Mouse (Mus musculus) forebrain, embryonic 13.5 days (tissue): ENCODE results near the gene Fut8. TPM values are rescaled to one million over a fixed set of nuclear protein-coding genes. Genes with fewer than 3 reads are reported as not detected.

Source experiments
- ATAC-seq: fragments of 200-750 bp; cut with Nextera tagmentation; 2 replicates; pipeline ENCODE4 v1.8.0; 2017
- H3K27ac ChIP-seq: fragments of 300-500 bp; sonication (generic); 2 replicates; pipeline ENCODE4 v1.5.1; 2015; ENCODE audit warnings: inconsistent platforms, mild to moderate bottlenecking, moderate library complexity
- H3K27me3 ChIP-seq: fragments of 300-500 bp; sonication (generic); 2 replicates; pipeline ENCODE4 v1.6.1; 2015; ENCODE audit warnings: mild to moderate bottlenecking, inconsistent platforms
- H3K36me3 ChIP-seq: fragments of 300-500 bp; sonication (generic); 2 replicates; pipeline ENCODE4 v1.6.1; 2015; ENCODE audit warnings: mild to moderate bottlenecking, inconsistent platforms; ENCODE audit not compliant: poor library complexity, severe bottlenecking
- H3K4me1 ChIP-seq: fragments of 300-500 bp; sonication (generic); 2 replicates; pipeline ENCODE4 v1.6.1; 2015; ENCODE audit warnings: inconsistent platforms
- H3K4me2 ChIP-seq: fragments of 300-500 bp; sonication (generic); 2 replicates; pipeline ENCODE4 v1.6.1; 2015; ENCODE audit warnings: inconsistent platforms, mild to moderate bottlenecking, moderate library complexity
- H3K4me3 ChIP-seq: fragments of 300-500 bp; sonication (generic); 2 replicates; pipeline ENCODE4 v1.5.1; 2015; ENCODE audit warnings: mild to moderate bottlenecking, inconsistent platforms
- H3K9ac ChIP-seq: fragments of 300-500 bp; sonication (generic); 2 replicates; pipeline ENCODE4 v1.6.1; 2015; ENCODE audit warnings: mild to moderate bottlenecking, inconsistent platforms
- H3K9me3 ChIP-seq: fragments of 300-500 bp; sonication (generic); replicated peaks from 2 replicates; pipeline ENCODE4 v1.6.1; 2016; ENCODE audit warnings: inconsistent platforms
- WGBS: fragments of 180-500 bp; shearing (Covaris S2); methylation state at CpG from one replicate; pipeline ENCODE4 v1.1.7; 2015; 5-methylcytosine and 5-hydroxymethylcytosine counted together
- polyA plus RNA-seq: library from polyadenylated mRNA; unstranded; fragments of >200 nt; fragmentation: Nextera tagmentation; extraction: Ambion mirVana; gene quantifications from 2 replicates; pipeline ENCODE4 v1.2.1, GENCODE M21; 2015

Gene Fut8
- polyA plus RNA-seq, 1 experiment from 2014 or later: 27.7 TPM

DNA sequence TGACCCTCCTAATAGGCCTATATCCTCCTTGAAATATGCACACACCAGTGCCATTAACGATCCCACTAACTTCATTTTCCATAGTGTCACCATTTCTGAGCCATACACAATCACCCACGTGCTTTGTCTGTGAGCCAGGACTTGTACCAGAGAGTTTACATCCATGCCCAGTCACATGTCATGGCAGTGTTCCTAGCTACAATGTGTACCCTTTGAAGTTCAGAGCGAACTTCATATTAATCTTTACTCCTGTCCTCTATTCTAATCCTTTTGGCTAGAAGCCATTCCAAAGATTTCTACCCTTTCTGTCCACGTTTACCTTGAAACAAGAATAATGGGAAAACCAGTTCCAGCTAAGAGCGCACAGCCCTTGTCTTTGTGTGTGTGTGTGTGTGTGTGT lies 31.1 kb upstream of the Fut8 start:
- no peaks in the 10 kb centered on the region for H3K4me1 ChIP-seq
- no peak overlapping the region for H3K4me2 ChIP-seq
- ATAC-seq: no peak
- H3K27ac ChIP-seq: no peak overlapping the region
- 80% methylated on average over 5 of the region's 5 CpGs for WGBS
- no peaks in the 10 kb centered on the region for H3K27me3 ChIP-seq
- no peak overlapping the region for H3K4me3 ChIP-seq
- H3K9ac ChIP-seq: no peak overlapping the region
- H3K9me3 ChIP-seq: no peaks in the 10 kb centered on the region
- H3K36me3 ChIP-seq: no peaks in the 10 kb centered on the region

DNA sequence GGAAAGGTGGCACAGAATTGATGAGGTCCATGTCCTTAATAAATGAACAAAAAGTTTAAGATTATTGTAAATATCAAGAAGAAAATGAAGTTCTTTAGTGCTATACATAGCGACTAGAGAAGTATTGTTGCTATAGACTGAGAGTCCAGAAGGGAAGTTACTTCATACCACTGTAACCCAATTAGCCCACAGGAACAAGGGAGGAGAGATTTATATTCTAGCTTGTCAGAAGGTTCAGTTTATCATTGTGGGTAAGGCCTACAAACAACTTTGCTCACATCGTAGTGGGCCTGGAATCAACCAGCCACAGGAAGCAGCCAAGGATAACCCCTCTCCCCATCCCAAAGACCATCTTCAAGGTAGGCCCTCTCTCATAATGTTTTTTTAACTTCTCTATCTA lies 29.9 kb upstream of the Fut8 start:
- no peak overlapping the region for H3K4me2 ChIP-seq
- H3K27ac ChIP-seq: no peak overlapping the region
- no peak overlapping the region for H3K9ac ChIP-seq
- H3K36me3 ChIP-seq: no peaks in the 10 kb centered on the region
- no peak for ATAC-seq
- WGBS: 95% methylated on average over 2 of the region's 2 CpGs
- H3K4me3 ChIP-seq: no peak overlapping the region
- no peaks in the 10 kb centered on the region for H3K4me1 ChIP-seq
- no peaks in the 10 kb centered on the region for H3K9me3 ChIP-seq
- no peaks in the 10 kb centered on the region for H3K27me3 ChIP-seq

DNA sequence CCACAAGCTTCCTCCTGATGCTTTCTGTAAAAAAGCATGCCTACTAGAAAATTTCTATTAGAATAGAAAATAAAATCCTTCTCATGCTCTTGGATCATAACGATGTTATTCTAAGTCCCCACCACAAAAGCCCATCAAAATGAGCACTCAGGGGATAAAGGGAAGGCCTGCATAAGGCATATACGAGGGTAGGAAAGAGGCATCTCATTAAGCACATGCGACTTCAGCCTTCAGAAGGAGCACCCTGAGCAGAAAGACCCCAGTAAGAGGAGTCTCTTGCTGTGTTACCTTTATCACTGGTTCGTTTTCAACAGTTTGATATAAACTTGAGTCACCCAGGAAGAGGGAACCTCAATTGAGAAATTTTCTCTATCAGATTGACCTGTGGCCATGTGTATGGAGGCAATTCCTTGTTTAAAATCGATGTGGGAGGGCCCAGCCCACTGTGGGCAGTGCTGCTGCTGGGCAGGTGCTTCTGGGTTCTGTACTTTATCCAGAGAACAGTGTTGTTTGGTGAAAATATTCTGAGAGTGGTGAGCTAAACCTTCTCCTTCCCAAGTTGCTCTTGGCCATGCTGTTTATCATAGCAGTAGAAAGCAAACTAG lies 29.2 kb upstream of the Fut8 start:
- Histone ChIP-seq H3K9ac (no peak overlapping the region), H3K4me2 (no peak overlapping the region), H3K4me1 (no peaks in the 10 kb centered on the region), H3K27me3 (no peaks in the 10 kb centered on the region), H3K9me3 (no peaks in the 10 kb centered on the region), H3K27ac (no peak overlapping the region), H3K36me3 (no peaks in the 10 kb centered on the region), H3K4me3 (no peak overlapping the region)
- WGBS: 67% methylated on average over 5 of the region's 5 CpGs
- no peak for ATAC-seq

DNA sequence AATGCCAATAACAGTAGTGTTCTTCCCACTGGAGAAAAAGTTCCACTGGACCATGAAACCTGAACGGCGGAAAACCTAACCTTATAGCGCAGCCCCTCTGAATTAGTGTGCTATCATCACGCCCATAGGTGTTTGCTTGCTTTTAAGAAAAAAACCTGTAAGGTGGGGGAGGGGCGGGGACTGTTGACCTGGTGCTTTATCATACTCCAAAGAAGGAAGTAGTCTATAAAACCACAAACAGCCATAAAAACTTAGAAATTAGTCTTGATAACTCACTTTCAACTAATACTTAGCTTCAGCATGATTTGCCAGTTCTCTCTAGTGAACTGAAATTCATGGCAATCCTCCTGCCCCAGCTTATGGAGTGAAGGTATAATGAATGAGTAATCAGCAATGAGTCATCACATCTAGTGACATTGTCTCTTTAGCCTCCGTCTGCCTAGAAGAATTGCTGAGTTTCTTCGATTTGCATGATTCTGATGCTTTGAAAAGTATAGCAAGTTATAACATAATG lies 26.2 kb upstream of the Fut8 start:
- Histone ChIP-seq H3K9me3 (no peaks in the 10 kb centered on the region), H3K4me3 (no peak overlapping the region), H3K27me3 (no peaks in the 10 kb centered on the region), H3K9ac (no peak overlapping the region), H3K36me3 (no peaks in the 10 kb centered on the region), H3K4me2 (no peak overlapping the region), H3K27ac (no peak overlapping the region), H3K4me1 (no peaks in the 10 kb centered on the region)
- 93% methylated on average over 7 of the region's 7 CpGs for WGBS
- ATAC-seq: no peak

DNA sequence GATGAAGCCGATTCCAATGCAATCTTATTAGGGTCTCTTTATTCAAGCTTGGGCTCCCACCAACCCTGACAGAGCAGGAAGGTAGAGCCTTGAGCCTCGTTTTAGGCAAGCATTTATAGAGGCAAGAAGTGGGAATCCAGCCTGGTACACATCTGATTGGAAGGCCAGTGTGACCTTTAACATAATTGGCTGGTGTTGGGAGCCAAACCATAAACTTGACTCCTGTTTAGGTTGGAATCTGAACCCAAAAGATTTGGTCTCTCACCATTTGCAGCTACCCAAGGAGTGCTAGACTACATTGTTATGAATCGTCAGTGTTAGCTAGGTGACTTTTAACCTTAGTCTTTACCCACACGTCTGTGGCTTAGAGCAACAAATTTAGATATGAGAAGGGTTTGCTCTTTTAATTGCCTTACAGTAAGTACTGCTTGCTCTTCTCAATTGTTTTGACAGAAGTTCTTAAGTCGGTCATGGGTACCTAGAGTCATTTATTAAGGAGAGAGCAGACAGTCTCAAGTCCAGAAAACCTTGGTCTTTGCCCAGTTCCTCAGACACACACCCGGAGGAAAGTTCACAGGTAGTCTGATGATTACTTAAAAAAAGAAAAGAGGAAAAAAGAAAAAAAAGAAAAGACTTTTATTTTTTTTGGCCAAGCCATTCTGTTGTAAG lies 23.9 kb upstream of the Fut8 start:
- Histone ChIP-seq H3K4me3 (no peak overlapping the region), H3K27ac (no peak overlapping the region), H3K4me2 (no peak overlapping the region), H3K4me1 (no peaks in the 10 kb centered on the region), H3K9ac (no peak overlapping the region), H3K36me3 (no peaks in the 10 kb centered on the region), H3K9me3 (no peaks in the 10 kb centered on the region), H3K27me3 (no peaks in the 10 kb centered on the region)
- no peak for ATAC-seq
- 77% methylated on average over 6 of the region's 6 CpGs for WGBS

DNA sequence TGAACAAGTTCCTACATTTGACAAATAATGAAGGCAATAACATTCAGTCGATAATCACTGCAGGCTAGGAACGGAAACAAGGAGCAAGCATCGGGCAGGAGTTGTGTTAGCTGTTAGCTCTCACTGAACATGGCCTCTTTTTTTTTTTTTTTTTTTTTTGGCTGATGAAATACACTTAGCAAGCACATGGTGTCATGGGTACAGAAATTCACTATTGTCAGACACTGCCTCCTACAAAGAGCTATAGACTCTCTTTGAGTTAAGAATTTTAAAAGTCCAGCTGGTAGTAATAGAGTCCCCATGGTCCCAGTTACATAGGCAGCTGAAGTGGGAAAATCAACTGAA lies 23.4 kb upstream of the Fut8 start:
- H3K9me3 ChIP-seq: no peaks in the 10 kb centered on the region
- no peak overlapping the region for H3K27ac ChIP-seq
- WGBS: 90% methylated on average over 3 of the region's 3 CpGs
- H3K4me3 ChIP-seq: no peak overlapping the region
- H3K4me2 ChIP-seq: no peak overlapping the region
- no peak for ATAC-seq
- no peaks in the 10 kb centered on the region for H3K27me3 ChIP-seq
- H3K4me1 ChIP-seq: no peaks in the 10 kb centered on the region
- H3K36me3 ChIP-seq: no peaks in the 10 kb centered on the region
- no peak overlapping the region for H3K9ac ChIP-seq

DNA sequence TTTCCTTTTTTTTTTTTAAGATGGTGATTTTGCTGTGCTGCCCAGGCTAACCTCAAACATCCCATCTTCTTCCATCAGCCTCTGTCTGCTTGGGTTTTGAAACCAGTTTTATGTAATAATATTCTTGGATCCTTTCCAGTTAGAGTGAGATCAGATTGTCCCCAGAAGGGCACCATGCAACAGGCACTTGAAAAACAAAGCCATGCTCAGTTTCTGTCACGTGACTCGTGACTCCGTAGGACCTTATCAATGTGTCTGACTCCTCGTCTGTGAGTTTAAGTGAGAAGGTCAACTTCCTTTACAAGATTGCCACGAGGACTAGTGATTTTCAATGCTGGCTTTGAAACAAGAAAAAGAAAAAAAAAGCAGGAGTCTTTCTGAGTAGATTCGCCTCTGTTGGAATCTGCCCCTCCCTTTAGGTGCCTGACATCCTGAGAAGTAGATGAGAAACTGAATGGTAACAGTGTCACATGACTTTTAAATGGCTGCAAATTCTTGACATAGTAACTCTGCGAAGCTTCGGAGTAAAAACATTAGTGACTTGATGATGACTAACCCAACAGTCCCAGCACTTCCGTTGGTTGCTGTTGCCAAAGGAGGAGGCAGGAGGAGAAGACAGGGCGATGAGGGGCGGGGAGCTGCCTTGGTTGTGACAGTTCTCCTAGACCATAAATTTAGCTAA lies 21.3 kb upstream of the Fut8 start:
- no peak overlapping the region for H3K4me2 ChIP-seq
- ATAC-seq: no peak
- no peak overlapping the region for H3K4me3 ChIP-seq
- H3K27me3 ChIP-seq: no peaks in the 10 kb centered on the region
- 84% methylated on average over 11 of the region's 11 CpGs for WGBS
- no peaks in the 10 kb centered on the region for H3K36me3 ChIP-seq
- H3K9me3 ChIP-seq: no peaks in the 10 kb centered on the region
- no peak overlapping the region for H3K27ac ChIP-seq
- no peak overlapping the region for H3K9ac ChIP-seq
- H3K4me1 ChIP-seq: no peaks in the 10 kb centered on the region

DNA sequence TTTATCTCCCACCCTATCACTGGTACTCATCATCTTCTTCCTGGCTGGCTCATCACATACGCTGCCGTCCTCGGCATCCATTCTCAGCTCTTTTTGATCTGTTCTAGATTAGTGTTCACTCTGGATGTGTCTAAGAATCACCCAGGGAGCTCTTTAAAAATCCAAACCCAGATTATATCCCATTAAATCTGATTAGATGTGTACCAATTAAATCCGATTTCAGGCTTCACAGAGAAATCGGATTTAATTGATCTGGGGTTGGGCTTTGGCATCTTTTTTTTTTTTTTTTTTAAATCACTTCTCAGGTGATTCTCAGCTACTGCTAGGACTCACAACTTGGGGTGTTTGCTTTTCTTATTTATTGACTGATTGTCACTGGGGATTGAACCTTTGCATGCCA lies 17.3 kb upstream of the Fut8 start:
- no peak overlapping the region for H3K4me3 ChIP-seq
- H3K27me3 ChIP-seq: no peaks in the 10 kb centered on the region
- whole genome bisulfite sequencing: 74% methylated on average over 5 of the region's 5 CpGs
- H3K9ac ChIP-seq: no peak overlapping the region
- no peak overlapping the region for H3K27ac ChIP-seq
- H3K36me3 ChIP-seq: no peaks in the 10 kb centered on the region
- no peak overlapping the region for H3K4me2 ChIP-seq
- ATAC-seq: no peak
- H3K9me3 ChIP-seq: no peaks in the 10 kb centered on the region
- no peaks in the 10 kb centered on the region for H3K4me1 ChIP-seq

DNA sequence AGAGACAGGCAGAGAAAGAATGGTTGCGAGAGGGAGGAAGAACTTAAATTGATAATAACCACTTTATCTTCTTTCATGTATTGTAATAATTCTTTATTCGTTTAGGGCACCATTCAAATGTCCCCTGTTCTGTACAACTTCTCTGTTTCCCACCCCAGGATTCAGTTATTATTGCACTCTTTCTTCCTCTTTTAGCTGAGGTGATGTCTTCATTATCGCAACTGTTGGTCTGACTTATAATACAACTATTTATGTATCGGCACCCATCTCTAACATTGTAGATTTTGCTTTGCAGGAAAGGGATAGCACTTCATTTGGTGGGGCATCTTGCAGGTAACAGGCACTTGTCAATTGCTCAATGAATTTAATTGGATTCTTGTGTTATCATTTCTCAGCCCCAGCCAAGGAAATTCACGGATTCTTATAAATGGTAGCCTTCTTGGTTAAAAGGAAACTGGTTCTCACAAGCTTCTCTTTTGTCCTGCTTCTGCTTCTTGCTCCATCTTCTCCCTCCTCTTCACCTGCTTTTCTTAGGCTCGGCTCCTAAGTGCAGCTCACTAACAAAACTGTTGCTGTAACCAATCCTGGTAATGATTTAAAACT lies 15.6 kb upstream of the Fut8 start:
- 88% methylated on average over 6 of the region's 6 CpGs for WGBS
- H3K27ac ChIP-seq: no peak overlapping the region
- H3K36me3 ChIP-seq: no peaks in the 10 kb centered on the region
- H3K9me3 ChIP-seq: no peaks in the 10 kb centered on the region
- H3K4me2 ChIP-seq: no peak overlapping the region
- no peak overlapping the region for H3K9ac ChIP-seq
- no peak overlapping the region for H3K4me3 ChIP-seq
- no peaks in the 10 kb centered on the region for H3K27me3 ChIP-seq
- ATAC-seq: no peak
- no peaks in the 10 kb centered on the region for H3K4me1 ChIP-seq

DNA sequence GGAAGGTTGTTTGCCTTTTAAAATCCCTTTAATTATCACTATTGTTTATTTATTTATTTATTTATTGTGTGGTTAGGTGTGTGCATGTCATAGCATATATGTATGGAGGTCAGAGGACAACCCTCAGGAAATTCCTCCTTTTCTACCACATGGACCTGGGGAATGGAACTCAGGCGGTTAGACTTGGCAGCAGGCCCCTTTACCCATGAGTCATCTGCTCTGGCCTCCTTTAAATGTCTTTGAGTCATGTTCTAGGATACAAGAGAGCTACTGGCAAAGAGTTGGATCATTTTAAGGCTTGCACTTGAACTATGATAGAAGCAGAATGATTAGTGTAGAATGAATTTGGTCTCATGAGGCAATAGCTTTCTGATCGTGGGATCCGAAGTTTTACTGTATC lies 14.3 kb upstream of the Fut8 start:
- H3K4me1 ChIP-seq: no peaks in the 10 kb centered on the region
- H3K9me3 ChIP-seq: no peaks in the 10 kb centered on the region
- ATAC-seq: no peak
- no peak overlapping the region for H3K4me2 ChIP-seq
- no peak overlapping the region for H3K4me3 ChIP-seq
- H3K36me3 ChIP-seq: no peaks in the 10 kb centered on the region
- no peaks in the 10 kb centered on the region for H3K27me3 ChIP-seq
- WGBS: 90% methylated on average over 3 of the region's 3 CpGs
- no peak overlapping the region for H3K9ac ChIP-seq
- H3K27ac ChIP-seq: no peak overlapping the region

DNA sequence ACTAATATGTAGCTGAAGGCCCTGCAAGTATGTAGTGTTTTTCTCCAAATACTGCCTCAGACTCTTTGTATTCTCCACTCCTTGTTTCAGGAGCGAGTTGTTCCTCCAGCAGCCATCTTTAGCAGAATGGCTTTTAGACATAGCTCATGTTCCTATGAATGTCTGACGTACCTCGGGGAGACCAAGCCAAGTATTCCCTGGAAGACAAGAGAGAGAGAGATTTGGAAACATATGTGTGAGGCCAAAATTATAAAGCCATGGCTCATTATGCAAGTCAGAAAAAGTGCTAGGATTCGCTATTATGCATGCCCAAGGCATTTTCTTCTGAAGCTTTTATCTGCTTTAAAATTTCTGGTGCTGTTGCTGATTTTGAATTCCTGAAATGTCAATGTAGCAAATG lies 13.8 kb upstream of the Fut8 start:
- 87% methylated on average over 4 of the region's 4 CpGs for WGBS
- Histone ChIP-seq H3K36me3 (no peaks in the 10 kb centered on the region), H3K4me3 (no peak overlapping the region), H3K27ac (no peak overlapping the region), H3K9ac (no peak overlapping the region), H3K4me2 (no peak overlapping the region), H3K27me3 (no peaks in the 10 kb centered on the region), H3K9me3 (no peaks in the 10 kb centered on the region), H3K4me1 (no peaks in the 10 kb centered on the region)
- ATAC-seq: no peak

DNA sequence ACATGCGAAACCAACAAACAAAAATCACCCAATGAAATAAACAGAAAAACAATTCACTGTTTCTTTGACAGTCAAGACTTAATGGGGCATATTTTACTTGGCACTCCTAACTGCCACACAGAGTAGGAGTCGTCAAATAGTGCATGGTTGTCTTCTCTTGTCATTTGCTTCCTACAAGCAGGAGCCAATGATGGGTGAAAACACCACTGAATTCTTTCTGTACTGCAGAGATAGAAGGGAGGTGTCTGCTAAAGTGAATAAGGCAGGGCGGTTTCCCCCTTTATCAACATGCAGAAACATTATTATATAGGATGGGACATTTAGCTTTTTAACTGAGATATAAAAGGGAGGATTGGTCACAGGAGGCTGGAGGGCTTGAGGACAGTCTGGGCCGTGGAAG lies 13.0 kb upstream of the Fut8 start:
- Histone ChIP-seq H3K4me3 (no peak overlapping the region), H3K4me2 (no peak overlapping the region), H3K27me3 (no peaks in the 10 kb centered on the region), H3K9me3 (no peaks in the 10 kb centered on the region), H3K9ac (no peak overlapping the region), H3K27ac (no peak overlapping the region), H3K36me3 (no peaks in the 10 kb centered on the region), H3K4me1 (no peaks in the 10 kb centered on the region)
- WGBS: 80% methylated on average over 4 of the region's 4 CpGs
- ATAC-seq: no peak
